Mouse (Mus musculus) adrenal gland, adult 18-20 months (tissue): ENCODE data around the gene Aff4. TPM values are rescaled to one million over a fixed set of nuclear protein-coding genes. Genes with fewer than 3 reads are reported as not detected.
A peak's percentile ranks its signal among the peaks of the same experiment; 100 is the strongest.
"Not testable (repeated sequence)": the region's sequence is repeated elsewhere in the genome, so short reads cannot be mapped to it uniquely, and the experiment has no call there.

Source experiments
- DNase-seq, 2 experiments: peaks; one replicate each; pipeline ENCODE4 v3.0.0; 2021 to 2022; ENCODE audit warnings: low spot score in 2 of 2
- total RNA-seq, 2 experiments: library from RNA; stranded (reverse); gene quantifications; 1 replicate in 1 of 2; 2 replicates in 1 of 2; pipeline ENCODE4 v1.2.3; 2021

The Aff4 gene
- total RNA-seq, 2 experiments from 2014 or later = 194 TPM

- DNase-seq = no peak
Observed at GRCm38 (mm10) chr11:53336182-53336571, 14.5 kb upstream of the Aff4 start.

DNA sequence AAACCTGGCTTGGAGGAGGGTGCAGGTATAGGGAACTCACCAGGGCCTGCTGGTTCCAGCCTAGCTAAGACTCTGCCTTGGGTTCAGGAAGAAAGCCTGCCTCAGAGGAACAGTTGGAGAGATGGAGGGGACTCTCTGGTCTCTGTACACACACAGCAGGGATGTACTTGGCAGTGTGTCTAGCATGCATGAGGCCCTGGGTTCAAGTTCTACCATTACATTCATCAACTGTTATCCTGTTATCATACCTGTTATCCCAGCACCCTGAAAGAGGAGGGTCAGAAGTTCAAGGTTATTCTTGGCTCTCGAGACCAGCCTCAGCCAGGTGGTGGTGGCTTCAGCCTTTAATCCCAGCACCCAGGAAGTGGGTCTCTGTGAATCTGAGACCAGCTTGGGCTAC lies 13.7 kb upstream of the Aff4 start:
- no peak for DNase-seq

DNA sequence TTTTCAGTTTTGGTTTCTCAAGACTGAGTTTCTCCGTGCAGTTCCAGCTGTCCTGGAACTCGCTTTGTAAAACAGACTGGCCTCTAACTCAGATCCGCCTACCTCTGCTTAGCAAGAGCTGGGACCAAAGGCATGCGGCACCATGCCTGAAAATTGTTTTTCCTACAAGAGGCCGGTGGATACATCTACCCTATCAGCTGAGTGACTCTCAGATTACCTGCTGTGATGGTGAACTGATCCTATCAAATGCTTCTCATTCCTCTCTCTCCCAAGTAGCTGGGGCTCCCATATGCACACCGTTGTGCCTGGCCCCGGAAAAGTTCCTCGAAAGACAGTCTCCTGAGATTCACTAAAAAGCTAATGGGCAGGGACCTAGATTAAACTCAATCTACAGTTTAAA lies 12.9 kb upstream of the Aff4 start:
- no peak for DNase-seq

- not testable (repeated sequence) for DNase-seq
Observed at GRCm38 (mm10) chr11:53341019-53341418, 9.6 kb upstream of the Aff4 start.

DNA sequence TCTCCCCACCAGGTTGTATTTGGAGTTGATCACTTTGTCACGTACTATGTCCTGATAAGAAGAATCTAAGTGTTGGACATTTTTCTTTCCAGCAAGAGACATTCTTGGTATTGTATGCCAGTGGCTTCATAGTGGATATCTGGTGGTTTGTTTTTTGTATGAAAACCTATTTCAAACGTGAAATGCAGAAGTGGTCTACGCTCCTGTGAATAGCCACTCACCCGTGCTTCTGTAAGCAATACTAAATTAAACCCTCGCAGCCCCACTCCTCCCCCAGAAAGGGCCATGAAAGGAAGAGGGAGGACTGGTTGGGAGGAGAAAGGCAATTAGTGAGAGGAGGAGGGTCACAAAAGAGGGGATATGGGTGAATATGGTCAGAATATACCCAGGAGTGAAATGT lies 7.9 kb upstream of the Aff4 start:
- no peak for DNase-seq

DNA sequence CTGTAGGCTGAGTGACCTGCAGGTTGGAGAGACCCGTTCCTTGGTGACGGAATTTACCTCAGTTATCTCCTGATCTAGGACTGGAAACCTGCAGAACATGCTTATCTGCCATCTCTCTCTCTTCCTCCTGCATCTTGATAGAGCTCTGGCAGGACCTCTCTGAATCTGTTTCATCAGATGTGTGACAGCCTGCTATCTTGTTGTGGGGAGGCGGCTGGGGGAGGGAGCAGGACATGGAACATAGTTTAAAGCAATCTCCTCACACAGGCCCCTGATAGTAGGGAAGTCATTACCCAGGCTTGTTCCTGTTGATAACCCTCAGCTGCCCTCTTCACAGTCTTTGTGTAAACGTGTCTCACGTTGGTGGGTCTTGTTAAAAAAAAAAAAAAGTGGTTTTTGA lies 5.3 kb upstream of the Aff4 start:
- DNase-seq = no peak

DNA sequence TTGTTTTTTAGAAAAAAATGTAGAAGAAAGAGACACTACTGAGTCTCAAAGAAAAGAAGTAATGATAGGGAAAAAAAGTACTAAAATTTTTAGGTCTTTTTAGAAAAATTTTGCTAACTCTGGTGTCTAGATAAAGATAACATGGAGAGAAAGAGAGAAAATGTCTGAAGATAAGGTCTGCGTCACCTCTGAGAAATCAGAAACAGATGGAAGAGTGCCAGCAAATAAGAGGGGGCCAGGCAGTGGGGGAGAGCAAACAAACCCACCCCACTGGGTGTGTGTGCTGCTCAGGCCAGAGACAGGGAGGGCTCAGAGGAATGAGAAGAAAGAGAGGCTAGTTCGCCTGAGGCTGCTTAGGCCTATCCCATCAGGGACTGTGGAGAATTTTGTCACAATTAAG lies 4.9 kb upstream of the Aff4 start:
- DNase-seq = no peak

DNA sequence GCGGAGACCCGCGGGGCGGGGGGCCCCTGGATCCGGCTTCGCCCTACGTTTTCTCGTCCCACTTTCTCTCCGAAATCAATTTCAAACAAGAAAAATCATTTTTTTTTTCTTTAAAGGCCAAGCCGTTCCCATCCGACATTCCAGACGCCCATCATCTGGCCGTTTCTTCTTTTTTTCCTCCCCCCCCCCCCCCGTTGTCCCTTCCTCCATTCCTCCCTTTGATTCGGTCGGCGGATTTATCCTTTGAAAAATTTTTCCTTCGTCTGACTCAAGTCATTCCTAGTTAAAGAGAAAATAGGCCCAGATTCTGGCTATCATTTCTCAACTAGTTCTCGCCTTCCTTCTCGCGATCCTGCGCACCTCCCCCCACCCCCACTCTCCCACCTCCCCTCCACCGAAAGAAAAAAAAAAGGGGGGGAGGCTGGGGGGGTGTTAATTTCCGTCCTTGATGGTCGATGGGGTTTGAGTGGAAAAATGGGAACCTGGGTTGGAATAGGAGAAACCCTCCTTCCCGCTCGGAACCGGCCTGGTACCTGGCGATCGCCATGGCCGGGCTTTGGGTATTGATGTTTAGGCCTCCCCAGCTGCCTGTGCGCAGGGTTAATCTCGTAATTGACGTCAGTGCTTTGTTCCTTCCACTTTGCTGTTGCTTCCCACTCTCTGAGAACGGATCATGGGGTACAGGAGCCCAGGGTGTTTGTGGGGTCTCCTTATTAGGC lies 750 bp downstream of the Aff4 start:
- DNase-seq = peak; percentile 44 to 54

DNA sequence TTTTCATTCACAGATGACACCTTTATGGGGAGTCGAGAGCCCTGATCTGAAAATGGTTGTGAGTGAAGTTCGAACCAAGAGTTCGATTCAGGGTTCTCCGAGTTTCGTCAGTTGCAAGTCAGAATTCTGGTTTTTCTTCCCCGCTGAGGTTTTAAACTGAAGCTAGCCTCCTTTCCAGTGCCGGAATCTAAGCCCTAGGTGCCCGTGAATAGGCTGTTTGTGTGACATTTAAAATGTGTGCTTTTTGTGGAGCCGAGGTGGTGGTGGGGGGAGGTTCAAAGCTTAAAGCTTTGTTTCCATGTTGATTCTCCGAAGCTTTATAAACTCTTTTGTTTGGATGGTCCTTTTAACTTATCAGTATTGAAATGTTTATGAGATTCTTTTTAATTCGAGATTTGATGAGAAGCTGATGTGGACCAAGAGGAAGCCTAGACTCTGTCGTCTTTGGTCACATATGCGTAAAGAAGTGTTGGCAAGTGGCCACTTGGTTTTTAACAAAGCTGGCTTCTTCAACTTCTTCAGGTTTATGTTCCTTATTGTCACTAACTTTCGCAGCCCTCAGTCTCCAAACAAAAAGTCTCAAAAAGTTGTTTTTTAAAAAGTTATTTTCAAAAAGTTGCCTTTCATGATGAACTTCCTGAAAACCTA lies 1.4 kb downstream of the Aff4 start:
- no peak for DNase-seq

DNA sequence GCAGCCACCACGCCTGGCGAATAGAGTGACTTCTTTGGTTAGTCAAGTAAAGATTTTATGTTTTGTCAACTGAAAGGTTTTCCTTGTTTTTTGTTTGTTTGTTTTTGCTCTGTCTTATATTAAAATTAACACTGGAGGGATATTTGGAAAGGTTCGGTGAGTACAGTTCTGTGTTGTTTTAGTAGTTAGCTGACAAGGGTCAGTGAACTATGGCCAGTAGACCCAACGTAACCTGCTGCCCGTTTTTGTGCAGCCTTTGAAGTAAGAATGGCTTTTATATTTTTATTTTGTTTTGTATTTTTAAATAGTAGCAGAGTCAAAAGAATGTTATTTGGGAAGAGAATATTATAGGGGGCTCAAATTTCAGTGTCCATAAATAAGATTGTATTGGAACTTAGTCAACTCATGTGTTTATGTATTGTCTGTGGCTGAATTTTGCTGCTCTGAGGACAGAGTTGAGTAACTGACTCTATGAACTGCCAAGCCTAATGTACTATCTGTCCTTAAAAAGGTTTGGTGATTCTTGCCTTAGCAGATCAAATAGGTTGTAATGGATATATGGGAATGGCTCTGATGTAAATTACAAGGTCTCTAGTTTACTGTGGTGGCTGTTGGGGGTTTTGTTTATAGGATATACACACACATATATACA lies 8.0 kb downstream of the Aff4 start:
- DNase-seq = no peak

- DNase-seq = no peak
Observed at GRCm38 (mm10) chr11:53367032-53367431, 16.4 kb downstream of the Aff4 start.

DNA sequence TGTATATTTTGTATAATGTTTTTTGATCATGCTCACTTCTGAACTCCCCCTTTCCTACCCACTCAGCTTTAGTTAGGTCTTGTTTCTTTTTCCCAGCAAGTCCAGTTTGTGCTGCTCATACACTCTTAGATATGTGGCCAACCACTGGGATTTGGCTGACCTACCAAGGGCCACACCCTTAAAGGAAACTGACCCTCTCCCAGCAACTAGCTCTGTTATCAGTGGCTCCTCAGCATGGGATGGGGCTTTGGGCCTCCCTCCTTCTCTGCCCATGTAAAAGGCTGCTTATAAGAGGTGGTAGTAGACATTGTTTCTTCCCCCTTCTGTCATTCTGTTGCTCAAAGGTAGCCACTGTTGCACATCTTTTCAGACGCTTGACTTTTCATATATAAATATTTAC lies 28.3 kb downstream of the Aff4 start:
- DNase-seq = no peak

DNA sequence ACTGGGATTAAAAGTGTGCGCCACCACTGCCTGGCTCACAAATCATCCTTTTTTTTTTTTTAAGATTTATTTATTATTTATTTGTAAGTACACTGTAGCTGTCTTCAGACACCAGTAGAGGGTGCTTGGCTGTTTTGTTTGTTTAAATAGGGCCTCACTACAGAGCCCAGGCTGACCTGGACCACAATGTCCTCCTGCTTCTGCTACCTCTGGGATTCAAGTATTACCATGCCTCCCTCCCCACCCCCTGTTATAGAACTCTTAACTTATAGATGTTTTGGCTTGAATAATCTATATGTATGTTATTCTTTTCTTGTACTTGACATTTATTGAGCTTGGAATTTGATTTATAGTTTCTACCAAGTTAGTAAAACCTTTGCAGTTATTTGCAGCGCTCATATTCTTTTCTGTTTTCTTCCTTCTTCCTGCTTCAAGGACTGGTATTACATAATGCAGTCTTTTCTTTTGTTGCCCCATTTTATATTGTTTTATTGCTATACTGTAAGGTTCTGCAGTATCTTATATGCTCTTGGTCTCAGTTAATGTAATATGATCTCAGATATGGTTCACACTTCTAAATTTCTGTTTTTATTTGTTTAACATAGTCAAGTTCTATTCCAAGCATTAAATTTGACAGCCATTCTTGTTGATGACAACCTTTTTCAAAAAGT lies 33.3 kb downstream of the Aff4 start:
- DNase-seq = no peak

GRCm38 (mm10) chr11:53393856-53394255 lies 43.2 kb downstream of the Aff4 start:
- no peak for DNase-seq

GRCm38 (mm10) chr11:53403638-53404037 lies 53.0 kb downstream of the Aff4 start:
- DNase-seq = no peak

GRCm38 (mm10) chr11:53411738-53412137 lies 61.1 kb downstream of the Aff4 start:
- DNase-seq = no peak

GRCm38 (mm10) chr11:53413871-53414270 lies 63.2 kb downstream of the Aff4 start:
- DNase-seq = no peak

DNA sequence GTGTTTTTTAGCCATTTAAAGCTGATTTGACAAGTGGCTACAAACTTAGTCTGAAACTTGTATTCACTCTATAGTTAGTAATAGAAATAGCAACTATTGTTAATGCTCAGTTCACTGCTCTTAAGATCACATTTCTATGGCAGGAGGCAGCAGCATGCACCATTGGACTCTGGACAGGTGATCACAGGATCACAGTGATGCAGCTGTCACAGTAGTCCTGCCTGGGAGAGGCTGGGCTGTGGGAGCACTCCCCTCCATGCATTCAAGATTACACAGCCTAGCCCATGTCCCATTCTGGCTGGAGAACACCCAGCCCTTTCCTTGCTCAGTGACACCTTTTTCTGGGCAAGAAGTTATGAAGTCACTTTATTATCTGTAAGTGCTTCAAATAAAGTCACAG lies 67.4 kb downstream of the Aff4 start:
- no peak for DNase-seq

- no peak for DNase-seq
Observed at GRCm38 (mm10) chr11:53423036-53423435, 72.4 kb downstream of the Aff4 start, which contains the start of gene Leap2. TSS of gene Leap2 (minus strand) at chr11:53423170.

DNA sequence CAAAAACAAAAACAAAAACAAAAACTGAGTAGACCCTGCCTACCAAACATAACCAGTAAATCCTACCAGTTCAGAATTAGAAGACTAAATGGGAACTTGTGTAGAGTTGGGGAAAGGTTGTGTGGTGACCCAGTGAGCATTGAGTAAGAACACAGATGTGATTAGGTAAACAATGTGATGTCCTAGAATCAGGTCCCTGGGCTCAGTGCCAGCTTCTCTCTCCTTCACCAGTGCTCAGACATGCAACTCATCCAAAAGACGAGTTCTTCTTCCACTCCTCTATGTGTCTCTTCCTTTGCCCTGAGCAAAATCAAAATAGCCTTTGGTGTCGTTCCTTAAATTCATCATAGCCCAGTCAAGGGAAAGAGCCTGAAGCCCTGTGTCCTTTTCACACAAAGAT lies 74.2 kb downstream of the Aff4 start:
- DNase-seq = no peak

- DNase-seq = no peak
Observed at GRCm38 (mm10) chr11:53425251-53425650, 74.6 kb downstream of the Aff4 start.

GRCm38 (mm10) chr11:53425711-53426255 lies 75.2 kb downstream of the Aff4 start:
- no peak for DNase-seq
